Mouse (Mus musculus): ENCODE measurements around the gene Supv3l1. TPM values are rescaled to one million over a fixed set of nuclear protein-coding genes. Genes with fewer than 3 reads are reported as not detected.
A peak's percentile ranks its signal among the peaks of the same experiment; 100 is the strongest.
"Not testable (repeated sequence)": the region's sequence is repeated elsewhere in the genome, so short reads cannot be mapped to it uniquely, and the experiment has no call there.

Gene Supv3l1
- polyA plus RNA-seq, 1 experiment from 2014 or later = 24.0 TPM

DNA sequence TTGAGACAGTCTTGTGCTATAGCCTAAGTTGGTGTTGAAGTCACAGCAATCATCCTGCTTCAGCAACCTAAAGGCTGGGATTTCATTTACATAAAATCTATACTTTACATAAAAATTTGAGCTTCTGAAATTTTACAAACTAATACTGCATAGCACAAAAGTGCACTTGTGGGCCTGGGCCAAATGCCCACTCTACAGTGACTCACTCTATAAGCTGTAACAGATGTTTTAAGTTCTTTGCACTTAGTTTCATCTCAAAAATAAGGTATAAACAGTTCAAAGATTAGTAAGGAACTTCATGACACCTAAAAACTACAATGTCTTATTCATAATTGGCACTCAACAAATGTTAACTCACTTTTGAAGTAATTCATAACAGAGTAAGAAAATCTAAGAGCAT lies 11.8 kb upstream of the Supv3l1 start:
- Histone ChIP-seq H3K27me3 (no peaks in the 10 kb centered on the region), H3K4me1 (no peaks in the 10 kb centered on the region), H3K9me3 (replicated peaks) (no peaks in the 10 kb centered on the region), H3K36me3 (peaks cover 58% of the 10 kb centered on the region), H3K9ac (no peak overlapping the region), H3K27ac (replicated peaks) (no peak overlapping the region), H3K4me3 (replicated peaks) (no peak overlapping the region), H3K4me2 (replicated peaks) (no peak overlapping the region)
- no peak for ATAC-seq (ENCODE audit: insufficient number of reproducible peaks, low FRiP score, low TSS enrichment, low read depth)

DNA sequence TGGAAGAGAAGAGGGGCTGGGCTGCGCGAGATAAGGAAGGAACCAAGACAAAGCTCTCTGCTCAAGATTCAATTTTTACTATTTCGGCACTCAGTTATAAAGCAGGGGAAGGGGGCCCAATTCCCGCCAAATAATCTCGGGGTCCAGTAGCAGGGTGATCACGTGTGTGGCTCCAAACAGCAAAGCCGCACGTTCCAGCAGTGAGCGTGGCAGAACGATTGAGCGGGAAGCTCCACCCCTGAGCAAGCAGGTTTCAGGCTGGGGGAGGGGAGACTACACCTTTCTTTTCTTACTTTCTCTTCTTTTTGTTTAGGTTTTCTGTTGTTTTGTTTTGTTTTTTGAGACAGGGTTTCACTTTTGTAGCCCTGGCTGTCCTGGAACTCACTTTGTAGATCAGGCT lies 2.5 kb upstream of the Supv3l1 start:
- H3K4me1 ChIP-seq = peaks cover 14% of the 10 kb centered on the region
- not testable (repeated sequence) for H3K9ac ChIP-seq; H3K27ac ChIP-seq (replicated peaks); H3K27me3 ChIP-seq; H3K4me3 ChIP-seq (replicated peaks); H3K9me3 ChIP-seq (replicated peaks); H3K4me2 ChIP-seq (replicated peaks); ATAC-seq (ENCODE audit: insufficient number of reproducible peaks, low FRiP score, low TSS enrichment, low read depth)
- peaks cover 17% of the 10 kb centered on the region for H3K36me3 ChIP-seq
- WGBS = 62% methylated on average over 11 of the region's 11 CpGs

DNA sequence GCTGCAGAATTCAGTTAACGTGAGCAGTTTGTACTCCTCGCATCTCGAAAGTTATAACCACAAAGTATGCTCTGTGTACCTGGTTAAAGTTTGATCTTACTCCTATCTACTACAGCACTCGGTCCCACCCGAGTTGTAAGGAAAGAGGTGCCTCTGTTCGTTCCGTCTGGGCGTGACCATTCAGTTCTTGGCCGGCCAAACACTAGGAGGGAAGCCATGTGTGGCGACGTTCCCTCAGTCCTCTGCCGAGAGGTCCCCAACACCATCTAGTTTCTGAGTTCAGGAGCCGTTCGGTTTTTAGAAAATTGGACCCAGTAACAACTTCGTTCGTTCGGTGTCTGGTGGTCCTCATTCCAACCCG lies 722 bp upstream of the Supv3l1 start:
- Histone ChIP-seq H3K4me3 (replicated peaks) (peak overlapping the region; percentile 100), H3K4me1 (peaks cover 14% of the 10 kb centered on the region), H3K27me3 (no peaks in the 10 kb centered on the region), H3K9ac (peak overlapping the region; percentile 98), H3K9me3 (replicated peaks) (no peaks in the 10 kb centered on the region), H3K4me2 (replicated peaks) (peak overlapping the region; percentile 68), H3K36me3 (peaks cover 23% of the 10 kb centered on the region), H3K27ac (replicated peaks) (peak overlapping the region; percentile 95)
- no peak for ATAC-seq (ENCODE audit: insufficient number of reproducible peaks, low FRiP score, low TSS enrichment, low read depth)
- WGBS = 36% methylated on average over 18 of the region's 18 CpGs

DNA sequence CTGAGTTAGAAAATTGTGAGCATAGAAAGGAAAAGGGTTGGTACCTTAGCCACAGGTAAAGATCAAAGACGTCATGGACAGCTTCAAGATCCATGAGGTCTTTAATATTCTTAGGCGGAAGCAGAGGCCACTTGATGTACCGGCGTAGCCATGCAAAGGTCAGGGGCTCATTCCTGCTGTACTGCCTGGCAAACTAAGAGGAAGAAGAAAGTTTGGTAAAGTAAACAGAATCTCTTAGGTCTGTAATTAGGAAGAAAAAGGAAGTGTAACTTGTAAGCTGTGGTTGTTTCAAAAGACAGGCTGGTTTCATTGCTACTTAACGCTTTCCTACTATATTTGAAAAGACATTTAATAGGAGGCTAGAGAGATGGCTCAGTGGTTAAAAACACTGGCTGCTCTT lies 19.1 kb downstream of the Supv3l1 start:
- ATAC-seq (ENCODE audit: insufficient number of reproducible peaks, low FRiP score, low TSS enrichment, low read depth) = no peak
- peaks cover 71% of the 10 kb centered on the region for H3K36me3 ChIP-seq
- peaks cover 6% of the 10 kb centered on the region for H3K4me1 ChIP-seq
- H3K27me3 ChIP-seq = no peaks in the 10 kb centered on the region
- no peak overlapping the region for H3K4me3 ChIP-seq (replicated peaks)
- WGBS = 93% methylated on average over 5 of the region's 5 CpGs
- no peaks in the 10 kb centered on the region for H3K9me3 ChIP-seq (replicated peaks)
- no peak overlapping the region for H3K27ac ChIP-seq (replicated peaks)
- H3K4me2 ChIP-seq (replicated peaks) = no peak overlapping the region
- no peak overlapping the region for H3K9ac ChIP-seq

DNA sequence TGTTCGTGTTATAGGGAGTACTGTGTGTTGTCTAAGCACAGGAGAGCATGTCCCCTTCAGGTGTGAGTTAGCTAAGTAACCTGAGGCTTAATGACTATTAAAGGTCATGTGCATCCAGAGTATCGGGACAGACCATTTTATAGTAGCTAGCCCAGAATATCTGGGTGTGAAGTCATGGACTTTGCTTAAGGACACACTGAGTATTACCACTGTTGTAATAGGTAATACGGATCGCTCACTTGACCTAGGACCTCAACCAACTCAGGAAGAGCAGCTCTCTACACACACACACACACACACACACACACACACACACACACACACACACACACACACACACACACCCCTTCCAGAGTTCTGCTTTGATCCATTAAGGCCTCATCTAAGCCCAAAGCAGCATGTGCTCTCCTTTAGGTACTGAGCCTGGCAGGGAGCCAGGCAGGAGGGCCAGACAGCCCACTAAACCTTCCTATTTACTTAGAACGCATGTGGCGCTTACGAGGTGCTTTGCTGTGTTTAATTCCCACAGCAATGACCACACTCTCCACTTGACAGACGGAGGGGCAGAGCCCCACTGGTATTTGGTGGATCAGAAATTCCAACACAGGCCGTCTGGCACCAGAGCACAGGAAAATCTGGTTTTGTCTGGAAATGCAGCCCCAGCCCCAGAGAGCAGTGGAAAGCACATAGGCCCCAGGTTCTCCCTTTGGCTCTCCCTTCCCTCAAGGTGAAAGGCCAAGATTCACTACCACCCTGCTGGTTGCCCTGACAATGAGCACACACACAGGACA lies 24.3 kb downstream of the Supv3l1 start:
- Histone ChIP-seq H3K27ac (replicated peaks) (0 out of 2 replicates have a peak overlapping the region, but pooled peaks have one; percentile 17), H3K9ac (no peak overlapping the region), H3K4me3 (replicated peaks) (no peak overlapping the region), H3K4me1 (peaks cover 11% of the 10 kb centered on the region), H3K9me3 (replicated peaks) (no peaks in the 10 kb centered on the region), H3K27me3 (no peaks in the 10 kb centered on the region), H3K4me2 (replicated peaks) (no peak overlapping the region), H3K36me3 (peaks cover 27% of the 10 kb centered on the region)
- peak; percentile 52; the same call in 1 of the 2 replicates for ATAC-seq (ENCODE audit: insufficient number of reproducible peaks, low FRiP score, low TSS enrichment, low read depth)
- 41% methylated on average over 9 of the region's 9 CpGs for WGBS

DNA sequence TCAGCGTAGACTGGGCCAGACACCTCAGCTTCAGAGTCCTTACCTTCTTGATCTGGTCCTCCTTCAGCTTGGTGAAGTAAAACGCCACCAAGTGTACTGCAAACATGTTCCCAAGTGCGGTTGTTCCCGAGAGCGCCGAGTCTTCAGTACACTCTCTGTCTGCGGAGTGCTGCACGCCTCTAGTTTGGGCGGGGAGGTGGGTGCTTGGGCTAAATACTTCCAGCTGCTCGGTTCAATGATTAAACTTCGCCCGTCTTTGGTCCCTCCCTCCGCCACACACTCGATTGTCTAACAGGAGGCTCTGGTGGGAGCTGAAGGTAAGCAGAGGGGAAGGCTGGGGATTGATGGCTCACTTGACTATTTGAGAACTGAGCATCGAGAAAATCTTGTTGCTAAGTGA lies 27.3 kb downstream of the Supv3l1 start, which contains the start of gene Hkdc1:
TSS of gene Hkdc1 (minus strand) at position 237 of the 400 bp plus-strand sequence.
- ATAC-seq (ENCODE audit: insufficient number of reproducible peaks, low FRiP score, low TSS enrichment, low read depth) = no peak
- WGBS = 28% methylated on average over 15 of the region's 15 CpGs
- H3K9ac ChIP-seq = no peak within 1 kb of the TSS
- H3K4me1 ChIP-seq = peaks cover 15% of the 10 kb centered on the region
- H3K4me2 ChIP-seq (replicated peaks) = peak within 1 kb of the TSS; percentile 17; the same call in 1 of the 2 replicates
- no peaks in the 10 kb centered on the region for H3K36me3 ChIP-seq
- H3K9me3 ChIP-seq (replicated peaks) = no peaks in the 10 kb centered on the region
- H3K4me3 ChIP-seq (replicated peaks) = no peak within 1 kb of the TSS
- no peaks in the 10 kb centered on the region for H3K27me3 ChIP-seq
- H3K27ac ChIP-seq (replicated peaks) = no peak within 1 kb of the TSS

DNA sequence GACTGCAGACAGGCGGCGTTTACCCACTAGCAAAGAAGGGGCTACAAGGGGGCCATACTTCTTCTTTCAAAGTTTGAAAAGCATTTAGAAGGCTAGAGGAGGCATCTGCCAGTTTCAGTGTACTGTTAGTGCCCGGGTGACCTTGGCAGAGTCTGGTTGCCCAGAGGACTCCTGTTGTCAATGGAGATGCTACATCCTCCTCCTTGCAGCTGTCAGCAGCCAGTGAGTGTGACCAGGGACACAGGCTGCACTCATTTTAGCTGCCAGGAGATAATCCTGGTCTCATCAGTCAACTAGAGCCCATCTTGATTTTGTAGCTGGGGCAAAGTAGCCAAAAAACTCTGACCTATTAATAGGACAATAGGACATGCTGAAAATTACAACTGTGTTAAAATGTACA lies 28.4 kb downstream of the Supv3l1 start:
- no peak for ATAC-seq (ENCODE audit: insufficient number of reproducible peaks, low FRiP score, low TSS enrichment, low read depth)
- Histone ChIP-seq H3K36me3 (no peaks in the 10 kb centered on the region), H3K4me1 (peaks cover 15% of the 10 kb centered on the region), H3K27ac (replicated peaks) (no peak overlapping the region), H3K9ac (no peak overlapping the region), H3K4me3 (replicated peaks) (no peak overlapping the region), H3K9me3 (replicated peaks) (no peaks in the 10 kb centered on the region), H3K27me3 (no peaks in the 10 kb centered on the region), H3K4me2 (replicated peaks) (no peak overlapping the region)
- WGBS = 82% methylated on average over 3 of the region's 3 CpGs

DNA sequence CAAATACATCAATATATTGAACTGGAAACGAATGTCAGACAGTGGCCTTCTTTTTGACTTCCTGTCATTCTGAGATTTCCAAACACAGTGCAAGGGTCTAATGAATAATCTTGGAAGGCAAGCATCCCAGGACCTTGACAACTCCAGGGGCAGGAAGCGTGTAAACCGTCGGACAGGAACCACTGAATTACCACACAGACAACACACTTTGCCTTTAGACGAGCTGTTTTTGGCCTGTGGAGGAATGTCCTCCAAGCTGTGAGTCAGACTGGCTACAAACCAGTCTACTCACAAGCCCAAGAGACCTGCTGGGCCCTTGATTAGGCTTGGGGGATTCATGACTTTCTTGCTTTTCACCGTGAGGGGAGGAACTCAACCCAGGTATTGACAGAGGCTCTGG lies 29.1 kb downstream of the Supv3l1 start:
- Histone ChIP-seq H3K9me3 (replicated peaks) (no peaks in the 10 kb centered on the region), H3K4me2 (replicated peaks) (no peak overlapping the region), H3K27ac (replicated peaks) (no peak overlapping the region), H3K36me3 (no peaks in the 10 kb centered on the region), H3K4me3 (replicated peaks) (no peak overlapping the region), H3K4me1 (peaks cover 9% of the 10 kb centered on the region), H3K27me3 (no peaks in the 10 kb centered on the region), H3K9ac (no peak overlapping the region)
- WGBS = 76% methylated on average over 6 of the region's 6 CpGs
- ATAC-seq (ENCODE audit: insufficient number of reproducible peaks, low FRiP score, low TSS enrichment, low read depth) = no peak

DNA sequence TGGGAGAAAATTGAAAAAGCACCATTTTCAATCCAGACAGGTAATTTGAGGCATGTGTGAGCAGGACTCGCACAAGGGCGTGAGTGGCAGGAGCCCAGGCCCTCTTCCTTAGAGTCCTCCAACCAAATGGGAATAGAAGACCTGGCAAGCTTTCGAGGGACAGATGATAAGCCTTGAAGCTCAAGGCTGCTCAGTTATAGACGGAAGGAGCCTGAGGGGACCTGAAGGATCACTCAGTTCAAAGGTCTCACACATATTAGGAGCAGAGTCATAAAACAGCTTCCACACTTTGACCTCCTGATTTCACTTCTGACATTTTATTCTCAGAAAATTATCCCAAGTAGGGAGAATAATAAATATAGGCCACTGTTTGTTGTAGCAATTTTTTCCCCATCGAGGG lies 30.1 kb downstream of the Supv3l1 start:
- WGBS = 64% methylated on average over 5 of the region's 5 CpGs
- Histone ChIP-seq H3K36me3 (no peaks in the 10 kb centered on the region), H3K4me2 (replicated peaks) (no peak overlapping the region), H3K9ac (no peak overlapping the region), H3K27ac (replicated peaks) (no peak overlapping the region), H3K27me3 (no peaks in the 10 kb centered on the region), H3K9me3 (replicated peaks) (no peaks in the 10 kb centered on the region), H3K4me1 (0 out of 2 replicates have a peak, but pooled peaks cover 8% of the 10 kb centered on the region), H3K4me3 (replicated peaks) (no peak overlapping the region)
- no peak for ATAC-seq (ENCODE audit: insufficient number of reproducible peaks, low FRiP score, low TSS enrichment, low read depth)

DNA sequence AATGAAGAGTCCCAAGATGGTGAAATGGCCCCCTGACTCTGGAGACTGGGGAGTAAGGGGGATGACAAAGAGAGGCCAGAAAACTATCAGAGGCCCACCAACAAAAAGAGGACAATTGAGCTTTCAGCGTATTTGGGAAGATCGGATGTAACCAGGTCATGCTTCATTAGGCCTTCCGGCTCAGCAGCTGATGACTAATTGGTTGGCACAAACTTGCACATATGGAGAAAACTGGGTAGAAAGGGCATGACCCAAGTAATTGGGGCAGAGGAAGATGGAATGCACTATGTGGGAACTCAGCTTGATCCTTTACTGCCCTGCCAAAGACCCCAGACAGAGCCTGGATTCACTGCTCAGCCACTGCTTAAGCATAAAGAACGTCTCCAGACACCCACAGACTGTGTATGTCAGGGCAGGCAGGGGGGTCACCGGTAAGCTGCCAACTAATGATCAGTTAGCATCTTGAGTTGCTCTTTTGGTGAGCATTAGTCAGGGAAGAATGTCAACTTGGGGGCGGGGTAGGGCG lies 30.6 kb downstream of the Supv3l1 start:
- WGBS = 47% methylated on average over 7 of the region's 7 CpGs
- H3K27me3 ChIP-seq = no peaks in the 10 kb centered on the region

DNA sequence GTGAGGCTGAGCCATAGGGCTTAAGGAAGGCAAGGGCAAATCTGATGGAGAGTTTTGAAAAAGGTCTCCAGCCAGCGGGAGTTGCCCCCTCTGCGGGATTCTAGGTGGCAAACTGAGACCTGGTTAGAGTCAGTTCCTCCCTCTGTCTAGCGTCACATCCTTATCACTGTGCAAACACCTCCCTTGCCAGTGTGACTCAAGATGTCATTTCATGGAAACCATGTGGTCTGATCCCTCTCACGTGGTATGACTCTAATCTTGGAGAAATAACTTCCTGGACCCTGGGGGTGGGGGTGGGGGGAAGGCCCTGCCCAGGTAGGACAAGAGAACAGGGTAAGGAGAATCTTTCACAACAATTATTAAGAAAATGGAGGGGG lies 35.9 kb downstream of the Supv3l1 start:
- Histone ChIP-seq H3K9ac (no peak overlapping the region), H3K36me3 (no peaks in the 10 kb centered on the region), H3K9me3 (replicated peaks) (no peaks in the 10 kb centered on the region), H3K4me2 (replicated peaks) (no peak overlapping the region), H3K27ac (replicated peaks) (no peak overlapping the region), H3K27me3 (no peaks in the 10 kb centered on the region), H3K4me3 (replicated peaks) (no peak overlapping the region), H3K4me1 (no peaks in the 10 kb centered on the region)
- WGBS = 38% methylated on average over 4 of the region's 4 CpGs
- no peak for ATAC-seq (ENCODE audit: insufficient number of reproducible peaks, low FRiP score, low TSS enrichment, low read depth)

More for the DNA sequence above, 30.6 kb downstream of the Supv3l1 start:
- Histone ChIP-seq H3K4me3 (replicated peaks) (no peak overlapping the region), H3K9ac (no peak overlapping the region), H3K4me1 (0 out of 2 replicates have a peak, but pooled peaks cover 8% of the 10 kb centered on the region), H3K4me2 (replicated peaks) (no peak overlapping the region), H3K36me3 (no peaks in the 10 kb centered on the region), H3K9me3 (replicated peaks) (no peaks in the 10 kb centered on the region), H3K27ac (replicated peaks) (no peak overlapping the region)
- ATAC-seq (ENCODE audit: insufficient number of reproducible peaks, low FRiP score, low TSS enrichment, low read depth) = no peak
